Mouse (Mus musculus): ENCODE data around the gene Nt5dc3.

GRCm38 (mm10) chr10:86785396-86785795 is 6.6 kb downstream of the Nt5dc3 start:
- TF ChIP-seq CTCF (conservative IDR thresholded peaks at IDR 0.05; ENCODE audit: insufficient read depth, insufficient read length, low read depth, low read length) (no peak), POLR2A (IDR thresholded peaks at IDR 0.05; ENCODE audit: low read depth, low read length) (no peak)
